Mouse (Mus musculus): Measurements from ENCODE around the gene Hs3st5. TPM values are rescaled to one million over a fixed set of nuclear protein-coding genes. Genes with fewer than 3 reads are reported as not detected.

Gene Hs3st5
- polyA plus RNA-seq, 1 experiment from 2014 or later, result 0.13 TPM

DNA sequence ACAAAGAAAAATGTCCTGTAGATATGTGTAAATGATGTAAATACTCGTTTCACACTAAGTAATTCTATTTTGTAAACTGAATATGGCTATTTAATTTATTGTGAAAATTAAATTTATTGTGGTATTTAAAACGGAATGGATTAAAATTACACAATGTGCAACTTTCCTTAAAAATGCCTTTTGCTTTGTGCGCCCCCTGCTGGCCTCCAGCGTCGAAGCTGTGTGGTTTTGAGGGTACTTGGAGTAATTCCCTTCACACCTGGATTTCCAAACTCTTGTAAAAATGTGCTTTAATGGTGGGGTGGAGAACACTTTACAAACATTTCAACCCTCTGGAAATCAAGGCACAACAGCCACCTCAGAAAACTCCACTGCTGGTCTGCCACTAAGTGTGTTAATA lies 327.6 kb downstream of the Hs3st5 start:
- WGBS (ENCODE audit: insufficient replicate concordance), result 13% methylated on average over 5 of the region's 5 CpGs
- Histone ChIP-seq H3K4me1 (ENCODE audit: control insufficient read depth, insufficient read depth, low read length) (no peaks in the 10 kb centered on the region), H3K36me3 (ENCODE audit: control insufficient read depth, insufficient read depth, low read length) (no peaks in the 10 kb centered on the region), H3K4me3 (ENCODE audit: low read depth, low read length) (no peak overlapping the region), H3K9ac (ENCODE audit: low read depth, low read length) (no peak overlapping the region), H3K27ac (ENCODE audit: low read depth, low read length) (no peak overlapping the region), H3K27me3 (ENCODE audit: control insufficient read depth, insufficient read depth, low read length) (no peaks in the 10 kb centered on the region), H3K4me2 (no peak overlapping the region), H3K9me3 (replicated peaks; ENCODE audit: control insufficient read depth, low read length) (no peaks in the 10 kb centered on the region)
- ATAC-seq (replicated peaks; ENCODE audit: insufficient number of reproducible peaks, low FRiP score, low TSS enrichment), result no peak

DNA sequence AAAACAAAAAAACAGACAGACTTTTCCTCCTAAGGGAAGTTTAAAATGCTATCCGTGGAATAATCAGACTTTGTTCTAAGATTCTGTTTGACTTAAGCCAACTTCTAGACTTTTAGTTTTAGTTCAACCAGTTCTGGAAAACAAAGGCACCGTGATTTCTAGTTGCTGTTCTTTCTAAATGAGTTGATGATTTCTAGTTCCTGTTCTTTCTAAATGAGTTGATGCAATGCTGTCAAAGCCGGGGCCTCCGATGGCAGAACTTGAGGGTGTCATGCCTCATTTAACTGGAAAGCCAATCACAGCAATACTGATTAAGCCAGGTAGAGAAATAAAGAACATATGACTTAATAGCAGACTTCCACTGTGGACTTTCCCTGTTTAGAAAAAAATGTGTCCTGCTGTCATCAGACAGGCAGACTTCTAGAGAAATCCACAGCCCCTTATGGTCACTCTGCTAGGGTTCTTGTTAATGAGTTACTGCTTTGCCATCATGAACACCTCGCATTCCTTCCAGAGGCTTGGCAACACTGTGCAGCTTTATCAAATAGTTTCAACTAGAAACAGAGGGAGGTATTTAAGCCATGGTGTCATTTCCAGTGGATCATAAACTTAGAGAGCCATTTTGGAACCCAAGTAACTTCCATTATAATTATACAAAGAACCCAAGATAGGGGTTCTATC lies 329.4 kb downstream of the Hs3st5 start:
- no peak overlapping the region for H3K4me2 ChIP-seq
- H3K4me3 ChIP-seq (ENCODE audit: low read depth, low read length), result no peak overlapping the region
- no peaks in the 10 kb centered on the region for H3K27me3 ChIP-seq (ENCODE audit: control insufficient read depth, insufficient read depth, low read length)
- H3K9ac ChIP-seq (ENCODE audit: low read depth, low read length), result no peak overlapping the region
- no peaks in the 10 kb centered on the region for H3K36me3 ChIP-seq (ENCODE audit: control insufficient read depth, insufficient read depth, low read length)
- H3K27ac ChIP-seq (ENCODE audit: low read depth, low read length), result no peak overlapping the region
- no peaks in the 10 kb centered on the region for H3K9me3 ChIP-seq (replicated peaks; ENCODE audit: control insufficient read depth, low read length)
- 79% methylated on average over 5 of the region's 5 CpGs for WGBS (ENCODE audit: insufficient replicate concordance)
- ATAC-seq (replicated peaks; ENCODE audit: insufficient number of reproducible peaks, low FRiP score, low TSS enrichment), result no peak
- no peaks in the 10 kb centered on the region for H3K4me1 ChIP-seq (ENCODE audit: control insufficient read depth, insufficient read depth, low read length)

DNA sequence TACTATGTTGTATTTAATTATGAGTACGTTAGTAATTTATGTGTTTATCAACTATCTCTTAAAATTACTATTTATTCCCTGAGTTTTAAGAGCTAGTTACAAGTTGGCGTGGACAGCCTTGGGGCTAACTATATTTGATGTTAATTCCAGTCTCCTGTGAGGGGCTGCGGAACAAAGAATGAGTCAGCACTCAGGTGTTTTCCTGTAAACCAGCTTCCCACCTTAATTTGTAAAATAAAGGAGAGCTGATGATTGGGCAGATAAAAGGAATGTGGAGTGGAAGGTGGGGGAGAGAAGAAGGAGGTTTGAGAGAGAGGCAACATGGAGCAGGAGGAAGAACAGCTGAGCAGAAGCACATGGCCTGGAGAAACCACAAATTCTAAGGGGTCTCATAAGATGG lies 343.6 kb downstream of the Hs3st5 start:
- ATAC-seq (replicated peaks; ENCODE audit: insufficient number of reproducible peaks, low FRiP score, low TSS enrichment), result no peak
- Histone ChIP-seq H3K27ac (ENCODE audit: low read depth, low read length) (no peak overlapping the region), H3K36me3 (ENCODE audit: control insufficient read depth, insufficient read depth, low read length) (no peaks in the 10 kb centered on the region), H3K27me3 (ENCODE audit: control insufficient read depth, insufficient read depth, low read length) (no peaks in the 10 kb centered on the region), H3K9ac (ENCODE audit: low read depth, low read length) (no peak overlapping the region), H3K4me3 (ENCODE audit: low read depth, low read length) (no peak overlapping the region), H3K4me2 (no peak overlapping the region), H3K4me1 (ENCODE audit: control insufficient read depth, insufficient read depth, low read length) (no peaks in the 10 kb centered on the region), H3K9me3 (replicated peaks; ENCODE audit: control insufficient read depth, low read length) (no peaks in the 10 kb centered on the region)
- 74% methylated on average over 3 of the region's 3 CpGs for WGBS (ENCODE audit: insufficient replicate concordance)

DNA sequence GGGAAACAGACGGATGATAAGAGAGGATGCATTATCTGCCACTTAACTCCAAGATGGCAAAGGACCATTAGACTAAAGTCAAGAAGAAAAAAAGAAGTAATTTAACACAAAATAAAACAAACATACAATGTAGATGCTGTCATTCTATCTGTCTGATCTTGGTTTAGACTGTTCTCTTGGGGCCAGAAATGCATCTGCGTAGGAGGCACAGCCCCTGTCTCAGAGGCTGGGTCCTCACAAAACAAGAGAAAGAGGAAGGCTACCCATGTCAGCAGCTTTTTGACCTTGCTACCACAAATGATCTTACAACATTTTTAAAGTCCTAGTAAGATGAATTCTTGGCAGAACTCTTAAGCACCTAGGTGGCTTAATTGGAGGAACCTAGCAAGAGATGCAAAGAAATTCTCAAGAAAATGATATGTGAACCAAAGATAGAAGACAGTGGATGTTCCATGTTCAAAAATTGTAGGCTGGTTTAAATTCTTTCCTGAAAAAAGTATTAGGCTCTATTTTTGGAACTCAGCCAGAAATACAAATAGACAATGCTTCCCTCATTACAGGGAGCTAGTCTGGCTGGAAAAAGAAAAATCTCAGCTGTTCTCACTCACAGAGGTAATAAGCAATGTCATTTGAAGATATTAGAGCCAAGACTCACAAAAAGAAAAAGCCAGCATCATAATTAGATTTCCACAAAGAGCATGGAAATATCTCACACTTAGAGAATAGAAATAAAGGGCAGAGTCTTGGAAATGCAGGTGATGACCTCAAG lies 355.7 kb downstream of the Hs3st5 start:
- H3K4me3 ChIP-seq (ENCODE audit: low read depth, low read length), result no peak overlapping the region
- no peak overlapping the region for H3K9ac ChIP-seq (ENCODE audit: low read depth, low read length)
- 63% methylated on average over 2 of the region's 2 CpGs for WGBS (ENCODE audit: insufficient replicate concordance)
- no peak overlapping the region for H3K27ac ChIP-seq (ENCODE audit: low read depth, low read length)
- no peaks in the 10 kb centered on the region for H3K36me3 ChIP-seq (ENCODE audit: control insufficient read depth, insufficient read depth, low read length)
- no peak overlapping the region for H3K4me2 ChIP-seq
- H3K9me3 ChIP-seq (replicated peaks; ENCODE audit: control insufficient read depth, low read length), result no peaks in the 10 kb centered on the region
- no peaks in the 10 kb centered on the region for H3K4me1 ChIP-seq (ENCODE audit: control insufficient read depth, insufficient read depth, low read length)
- no peak for ATAC-seq (replicated peaks; ENCODE audit: insufficient number of reproducible peaks, low FRiP score, low TSS enrichment)
- H3K27me3 ChIP-seq (ENCODE audit: control insufficient read depth, insufficient read depth, low read length), result no peaks in the 10 kb centered on the region

All from heart, embryonic 11.5 days (tissue).